Mouse (Mus musculus) liver, embryonic 14.5 days (tissue): ENCODE results near the gene Bend5. TPM values are rescaled to one million over a fixed set of nuclear protein-coding genes. Genes with fewer than 3 reads are reported as not detected.

Experiments
- ATAC-seq: fragments of 200-750 bp; cut with Nextera tagmentation; 2 replicates; pipeline ENCODE4 v1.8.0; 2017; ENCODE audit warnings: moderate number of reproducible peaks, mild to moderate bottlenecking, moderate library complexity; ENCODE audit not compliant: insufficient read depth
- DNase-seq, 3 experiments: peaks; one replicate each; pipeline ENCODE4 v3.0.0-alpha.2; 2012 to 2013; ENCODE audit warnings: low read depth in 3 of 3, low spot score in 3 of 3
- H3K27ac ChIP-seq: fragments of 300-500 bp; sonication (generic); 2 replicates; pipeline ENCODE4 v1.5.1; 2014; ENCODE audit warnings: moderate library complexity, mild to moderate bottlenecking, control low read depth, inconsistent platforms
- H3K27me3 ChIP-seq: fragments of 300-500 bp; sonication (generic); 2 replicates; pipeline ENCODE4 v1.6.1; 2014; ENCODE audit warnings: mild to moderate bottlenecking, low read length, moderate library complexity; ENCODE audit not compliant: control insufficient read depth, insufficient read depth
- H3K36me3 ChIP-seq: fragments of 300-500 bp; sonication (generic); replicated peaks from 2 replicates; pipeline ENCODE4 v1.6.1; 2014; ENCODE audit warnings: low read depth; ENCODE audit not compliant: control insufficient read depth, insufficient read depth
- H3K4me1 ChIP-seq, 2 experiments: fragments of 200-500 bp in 1 of 2; fragments of 300-500 bp in 1 of 2; sonication (generic) in 1 of 2; replicated peaks; 2 replicates each; pipeline ENCODE4 v1.6.1; 2012 to 2014; ENCODE audit warnings: antibody characterized with exemption in 1 of 2, inconsistent platforms in 1 of 2, low read length in 1 of 2; ENCODE audit not compliant: control insufficient read depth in 2 of 2, insufficient read depth in 2 of 2
- H3K4me2 ChIP-seq: fragments of 300-500 bp; sonication (generic); 2 replicates; pipeline ENCODE4 v1.6.1; 2014; ENCODE audit warnings: low read depth, mild to moderate bottlenecking, control low read depth, moderate library complexity
- H3K4me3 ChIP-seq, 2 experiments: fragments of 200-500 bp in 1 of 2; fragments of 300-500 bp in 1 of 2; sonication (generic) in 1 of 2; 2 replicates each; pipeline ENCODE4 v1.5.1; 2012 to 2014; ENCODE audit warnings: low read depth in 2 of 2, low read length in 2 of 2, mild to moderate bottlenecking in 2 of 2, control low read depth in 1 of 2, inconsistent platforms in 1 of 2, moderate library complexity in 1 of 2; ENCODE audit not compliant: insufficient read depth in 1 of 2
- H3K9ac ChIP-seq: fragments of 300-500 bp; sonication (generic); replicated peaks from 2 replicates; pipeline ENCODE4 v1.6.1; 2014; ENCODE audit warnings: mild to moderate bottlenecking, control low read depth, moderate library complexity
- H3K9me3 ChIP-seq: fragments of 300-500 bp; sonication (generic); 2 replicates; pipeline ENCODE4 v1.6.1; 2016; ENCODE audit warnings: low read length, mixed read lengths; ENCODE audit not compliant: control insufficient read depth
- CTCF ChIP-seq: IDR thresholded peaks from 2 replicates; pipeline ENCODE4 v1.5.1; 2016; ENCODE audit warnings: antibody characterized with exemption, low read depth, control low read depth
- EP300 ChIP-seq: IDR thresholded peaks from 2 replicates; pipeline ENCODE4 v1.6.1; 2016; ENCODE audit warnings: antibody characterized with exemption, low read depth
- WGBS: fragments of 180-500 bp; shearing (Covaris S2); extraction: QIAGEN DNeasy Blood & Tissue Kit; methylation state at CpG from one replicate; pipeline ENCODE4 v1.1.7; 2014; ENCODE audit not compliant: insufficient replicate concordance; 5-methylcytosine and 5-hydroxymethylcytosine counted together
- polyA plus RNA-seq, 2 experiments: library from polyadenylated mRNA; depleted of rRNA in 1 of 2; stranded (reverse) in 1 of 2; unstranded in 1 of 2; fragments of >200 nt; fragmentation: Nextera tagmentation in 1 of 2; extraction: Ambion mirVana in 1 of 2; gene quantifications; 2 replicates each; pipeline versions ENCODE4 v1.2.1 to v1.2.3; 2012 to 2014

The Bend5 gene
- polyA plus RNA-seq, 2 experiments, result 0.32 to 0.47 TPM

DNA sequence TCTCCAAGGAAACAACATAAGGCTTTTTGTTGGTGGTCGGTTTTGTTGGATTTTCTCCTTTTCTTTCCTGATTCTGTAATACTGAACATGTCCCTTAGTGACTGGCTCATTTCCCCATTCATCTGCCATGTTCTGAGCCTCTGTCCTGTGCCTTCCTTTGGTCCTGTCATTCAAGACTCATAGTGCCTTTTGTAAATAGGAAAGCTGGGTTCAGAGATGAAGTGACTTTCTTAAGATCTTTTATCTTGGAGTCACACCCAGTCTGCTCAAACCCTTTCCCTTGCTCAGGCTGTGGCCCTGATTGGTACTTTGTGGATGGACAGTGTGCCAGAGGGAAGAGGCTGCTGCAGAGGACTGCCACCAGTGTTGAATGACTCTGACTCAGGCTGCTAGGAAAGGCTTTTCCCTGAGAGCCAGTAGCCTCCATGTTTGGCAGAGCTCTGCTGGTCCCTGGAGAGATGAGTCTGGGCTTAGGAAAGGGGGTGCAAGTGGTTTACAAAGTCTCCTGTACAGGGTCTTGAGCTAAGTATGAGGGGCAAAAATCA lies 29.9 kb downstream of the Bend5 start:
- WGBS, result 53% methylated on average over 1 of the region's 1 CpGs
- H3K27ac ChIP-seq, result no peak overlapping the region
- H3K27me3 ChIP-seq, result no peaks in the 10 kb centered on the region
- H3K4me1 ChIP-seq, result peaks cover 0 to 4% of the 10 kb centered on the region in 2 experiments; a peak in 1 of 4 replicates
- no peak for TF ChIP-seq CTCF
- TF ChIP-seq EP300, result no peak
- no peaks in the 10 kb centered on the region for H3K36me3 ChIP-seq
- ATAC-seq (no peak), DNase-seq (no peak)
- H3K9ac ChIP-seq, result no peak overlapping the region
- no peak overlapping the region for H3K4me3 ChIP-seq
- H3K4me2 ChIP-seq, result no peak overlapping the region
- no peaks in the 10 kb centered on the region for H3K9me3 ChIP-seq

DNA sequence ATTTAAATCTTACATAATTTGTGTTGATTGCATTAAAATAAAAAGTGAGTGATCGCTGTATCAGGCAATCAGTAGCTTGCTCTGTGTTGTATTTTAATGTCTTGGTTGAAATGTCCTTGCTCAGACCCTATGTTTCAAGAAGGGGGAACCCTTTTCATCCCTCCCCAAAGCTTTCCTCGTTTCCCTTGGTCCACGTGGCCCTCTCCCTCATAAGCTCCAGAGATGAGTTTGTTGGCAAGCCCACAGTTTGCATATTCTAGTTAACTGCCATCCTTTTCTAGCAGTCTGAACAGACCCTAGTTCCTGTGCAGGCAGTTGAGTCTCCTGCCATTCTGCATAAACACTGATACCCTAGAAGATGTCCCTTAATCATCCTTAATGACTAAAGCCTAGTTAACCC lies 33.1 kb downstream of the Bend5 start:
- Histone ChIP-seq H3K4me1 (no peaks in the 10 kb centered on the region), H3K9ac (no peak overlapping the region), H3K27ac (no peak overlapping the region), H3K36me3 (no peaks in the 10 kb centered on the region), H3K4me3 (no peak overlapping the region), H3K4me2 (no peak overlapping the region), H3K27me3 (no peaks in the 10 kb centered on the region), H3K9me3 (no peaks in the 10 kb centered on the region)
- ATAC-seq (no peak), DNase-seq (no peak)
- TF ChIP-seq EP300 (no peak), CTCF (no peak)
- WGBS, result 58% methylated on average over 3 of the region's 3 CpGs

DNA sequence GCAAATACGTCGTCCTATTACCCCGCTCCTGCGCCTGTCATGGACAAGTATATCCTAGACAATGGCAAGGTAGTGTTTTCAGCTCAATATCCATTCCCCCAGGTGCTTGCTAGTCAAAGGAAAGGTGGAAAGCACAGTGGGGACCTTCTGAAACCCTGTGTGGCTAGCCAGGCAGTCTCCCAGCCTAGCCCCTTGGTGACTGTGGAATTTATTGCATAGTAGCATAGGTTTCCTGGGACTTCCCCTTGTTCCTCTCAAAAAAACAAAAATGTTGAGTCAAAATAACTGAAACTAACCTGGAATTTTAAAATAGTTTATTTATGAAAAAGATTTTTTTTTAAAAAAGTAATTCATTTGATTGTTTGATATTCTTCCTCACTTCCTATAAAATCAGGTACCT lies 33.8 kb downstream of the Bend5 start:
- Histone ChIP-seq H3K36me3 (no peaks in the 10 kb centered on the region), H3K4me3 (no peak overlapping the region), H3K9ac (no peak overlapping the region), H3K9me3 (no peaks in the 10 kb centered on the region), H3K4me2 (no peak overlapping the region), H3K27me3 (no peaks in the 10 kb centered on the region), H3K4me1 (no peaks in the 10 kb centered on the region), H3K27ac (no peak overlapping the region)
- ATAC-seq (no peak), DNase-seq (no peak)
- 87% methylated on average over 4 of the region's 4 CpGs for WGBS
- TF ChIP-seq CTCF, result no peak
- no peak for TF ChIP-seq EP300

DNA sequence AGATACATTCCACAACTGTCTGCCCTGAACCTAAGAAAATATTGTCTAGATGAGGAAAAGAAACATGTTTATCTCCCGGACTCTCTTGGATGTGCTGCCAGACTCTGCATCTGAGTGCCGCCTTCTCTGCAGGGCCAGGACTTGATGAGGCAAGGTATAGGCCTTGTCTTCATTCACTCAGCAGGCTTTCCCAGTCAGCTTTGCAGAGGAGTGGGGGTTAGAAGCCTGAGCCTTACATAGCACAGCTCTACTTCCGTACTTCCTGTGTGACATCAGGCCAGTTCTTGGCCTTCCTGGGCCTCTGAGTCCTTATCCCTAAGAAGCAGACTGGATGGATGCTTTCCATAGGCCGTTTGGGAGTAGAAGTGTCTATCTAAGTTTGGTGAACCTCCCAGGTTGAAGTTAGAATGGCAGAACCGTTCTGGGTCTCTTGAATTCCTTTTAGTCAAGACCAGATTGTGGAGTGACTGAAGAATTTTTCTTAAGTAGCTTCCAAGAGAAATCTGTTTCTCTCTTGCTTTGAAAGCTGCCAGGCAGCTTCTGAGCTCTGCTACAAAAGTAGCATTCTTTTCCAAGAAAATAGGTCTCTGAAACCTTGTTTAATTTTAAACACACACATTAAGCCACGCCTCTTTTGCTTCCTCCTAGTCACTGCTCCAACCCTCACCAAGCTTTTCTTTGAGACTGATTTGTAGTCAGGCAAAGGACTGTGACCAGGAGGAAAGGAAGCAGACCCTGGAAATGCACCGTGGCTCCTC lies 34.8 kb downstream of the Bend5 start:
- 41% methylated on average over 7 of the region's 7 CpGs for WGBS
- Histone ChIP-seq H3K9ac (no peak overlapping the region), H3K4me2 (no peak overlapping the region), H3K4me3 (no peak overlapping the region), H3K36me3 (no peaks in the 10 kb centered on the region), H3K9me3 (no peaks in the 10 kb centered on the region), H3K27ac (no peak overlapping the region), H3K27me3 (no peaks in the 10 kb centered on the region), H3K4me1 (no peaks in the 10 kb centered on the region)
- DNase-seq (no peak), ATAC-seq (no peak)
- TF ChIP-seq CTCF (no peak), EP300 (no peak)

DNA sequence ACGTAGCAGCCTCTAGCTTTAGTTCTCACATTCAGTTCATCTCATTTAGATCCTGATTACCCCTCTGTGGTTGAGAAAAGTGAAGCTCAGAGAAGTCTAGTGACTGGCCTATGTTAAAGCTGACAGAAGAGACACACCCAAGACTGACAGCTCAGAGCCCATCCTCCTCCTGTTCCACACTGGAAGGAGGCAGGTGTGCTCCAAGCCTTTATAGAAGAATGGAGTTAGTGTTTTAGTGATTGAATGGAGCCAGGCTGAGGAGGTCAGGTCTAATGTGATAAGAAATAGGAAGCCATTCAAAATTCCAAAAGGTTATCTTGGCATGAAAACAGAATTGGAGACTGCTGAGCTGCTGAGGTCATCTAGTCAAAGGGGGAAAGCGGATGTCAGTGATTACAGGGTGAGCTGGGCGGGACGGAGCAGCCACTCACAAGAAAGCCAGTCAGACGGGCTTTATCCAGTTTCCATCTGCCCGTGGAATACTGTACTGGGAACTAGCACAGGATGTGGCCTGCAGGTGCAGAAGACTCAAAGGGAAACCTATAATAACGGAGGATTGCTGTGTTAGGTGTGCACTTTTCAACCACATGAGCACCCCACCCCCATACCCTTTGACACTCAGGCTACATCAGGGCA lies 36.6 kb downstream of the Bend5 start:
- H3K27ac ChIP-seq, result no peak overlapping the region
- H3K36me3 ChIP-seq, result no peaks in the 10 kb centered on the region
- H3K27me3 ChIP-seq, result no peaks in the 10 kb centered on the region
- 53% methylated on average over 7 of the region's 7 CpGs for WGBS
- ATAC-seq (no peak), DNase-seq (no peak)
- no peak overlapping the region for H3K9ac ChIP-seq
- no peaks in the 10 kb centered on the region for H3K4me1 ChIP-seq
- no peak for TF ChIP-seq EP300
- no peak for TF ChIP-seq CTCF
- no peaks in the 10 kb centered on the region for H3K9me3 ChIP-seq
- no peak overlapping the region for H3K4me3 ChIP-seq
- H3K4me2 ChIP-seq, result no peak overlapping the region
